Mouse (Mus musculus) kidney, adult 2 months (tissue): ENCODE results near the gene Oprm1. TPM values are rescaled to one million over a fixed set of nuclear protein-coding genes. Genes with fewer than 3 reads are reported as not detected.

Experiments used
- DNase-seq: peaks from one replicate; pipeline ENCODE4 v3.0.0; 2021
- H3K27ac ChIP-seq: fragments of 200-500 bp; 2 replicates; pipeline ENCODE4 v1.5.1; 2012; ENCODE audit warnings: low read depth, low read length, control low read depth, inconsistent platforms; ENCODE audit not compliant: insufficient read depth
- H3K27me3 ChIP-seq: fragments of 200-500 bp; replicated peaks from 2 replicates; pipeline ENCODE4 v1.6.1; 2012; ENCODE audit warnings: mild to moderate bottlenecking, moderate library complexity, low read length, inconsistent platforms; ENCODE audit not compliant: control insufficient read depth, insufficient read depth
- H3K36me3 ChIP-seq: fragments of 200-500 bp; 2 replicates; pipeline ENCODE4 v1.6.1; 2012; ENCODE audit warnings: mild to moderate bottlenecking, moderate library complexity, low read length, inconsistent platforms; ENCODE audit not compliant: control insufficient read depth, insufficient read depth
- H3K4me1 ChIP-seq: fragments of 200-500 bp; 2 replicates; pipeline ENCODE4 v1.6.1; 2011; ENCODE audit warnings: low read length; ENCODE audit not compliant: control insufficient read depth, insufficient read depth
- H3K4me3 ChIP-seq: fragments of 200-500 bp; 2 replicates; pipeline ENCODE4 v1.5.1; 2011; ENCODE audit warnings: mild to moderate bottlenecking, low read depth, low read length, control low read depth; ENCODE audit not compliant: insufficient read depth
- CTCF ChIP-seq: fragments of 200-500 bp; conservative IDR thresholded peaks from 2 replicates; pipeline ENCODE4 v1.5.1; 2011; ENCODE audit warnings: low read depth, mild to moderate bottlenecking, control low read depth, low read length, moderate library complexity, mixed read lengths; ENCODE audit not compliant: insufficient read depth, insufficient read length
- POLR2A ChIP-seq: fragments of 200-500 bp; IDR thresholded peaks from one replicate; pipeline ENCODE4 v1.6.1; 2011; ENCODE audit warnings: low read depth, low read length, control low read depth
- WGBS: fragments of 180-500 bp; shearing (Covaris S2); methylation state at CpG from one replicate; pipeline ENCODE4 v1.1.7; 2018; 5-methylcytosine and 5-hydroxymethylcytosine counted together
- polyA plus RNA-seq: library from polyadenylated mRNA; depleted of rRNA; stranded (reverse); fragments of >200 nt; gene quantifications from 2 replicates; pipeline ENCODE4 v1.2.3, GENCODE M21; 2012

Gene Oprm1
- polyA plus RNA-seq, 1 experiment = not detected

DNA sequence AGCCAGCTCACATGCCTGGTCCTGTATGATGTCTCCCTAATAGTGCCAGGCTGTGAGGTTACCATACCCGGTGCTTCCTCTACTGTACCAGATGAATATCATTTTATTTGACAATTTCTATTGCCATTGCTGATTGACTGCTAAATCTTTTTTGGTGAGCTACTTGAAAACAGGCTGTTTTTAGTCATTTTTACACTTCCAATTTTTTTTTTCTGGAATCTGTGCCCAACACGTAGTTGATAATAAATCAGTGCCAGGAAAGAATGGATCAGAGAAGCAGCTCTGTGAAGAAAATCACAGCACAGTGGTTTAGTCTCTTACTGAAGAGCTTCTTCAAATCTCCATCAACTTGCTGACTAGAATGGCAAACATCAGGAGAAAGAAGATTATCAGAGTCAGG is 168.4 kb downstream of the Oprm1 start:
- TF ChIP-seq CTCF (no peak), POLR2A (no peak)
- Histone ChIP-seq H3K27ac (no peak overlapping the region), H3K4me3 (no peak overlapping the region), H3K27me3 (no peaks in the 10 kb centered on the region), H3K36me3 (no peaks in the 10 kb centered on the region), H3K4me1 (no peaks in the 10 kb centered on the region)
- 65% methylated on average over 2 of the region's 2 CpGs for WGBS
- DNase-seq = no peak

DNA sequence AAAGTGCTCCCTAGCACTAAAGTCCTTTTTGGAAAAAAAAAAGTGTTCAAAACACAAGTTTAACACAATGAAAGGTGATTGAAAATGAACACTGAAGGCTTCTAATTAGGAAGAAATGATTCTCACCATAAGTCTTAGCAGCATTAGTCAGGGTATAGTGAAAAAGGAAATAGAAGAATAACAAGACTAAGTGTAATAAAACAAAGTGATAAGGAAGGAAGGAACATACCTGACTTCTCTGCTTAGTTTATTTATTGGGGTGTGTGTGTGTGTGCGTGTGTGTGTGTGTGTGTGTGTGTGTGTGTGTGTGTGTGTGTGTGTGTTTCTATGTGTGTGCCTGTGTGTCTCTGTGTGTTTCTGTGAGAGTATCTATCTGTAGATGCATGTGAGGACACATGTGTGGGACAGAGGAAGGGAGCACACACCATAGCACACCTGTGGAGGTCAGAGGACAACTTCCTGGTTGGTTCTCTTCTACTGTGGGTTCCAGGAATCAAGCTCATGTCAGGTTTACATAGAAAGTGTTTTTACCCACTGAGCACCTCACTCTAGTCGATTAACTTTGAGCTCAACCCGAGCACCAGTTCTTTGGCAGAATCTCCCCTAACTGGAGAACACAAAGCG is 169.4 kb downstream of the Oprm1 start:
- H3K36me3 ChIP-seq = no peaks in the 10 kb centered on the region
- TF ChIP-seq CTCF = no peak
- no peak for TF ChIP-seq POLR2A
- 81% methylated on average over 4 of the region's 4 CpGs for WGBS
- no peak overlapping the region for H3K27ac ChIP-seq
- no peaks in the 10 kb centered on the region for H3K27me3 ChIP-seq
- no peak overlapping the region for H3K4me3 ChIP-seq
- no peaks in the 10 kb centered on the region for H3K4me1 ChIP-seq
- no peak for DNase-seq

DNA sequence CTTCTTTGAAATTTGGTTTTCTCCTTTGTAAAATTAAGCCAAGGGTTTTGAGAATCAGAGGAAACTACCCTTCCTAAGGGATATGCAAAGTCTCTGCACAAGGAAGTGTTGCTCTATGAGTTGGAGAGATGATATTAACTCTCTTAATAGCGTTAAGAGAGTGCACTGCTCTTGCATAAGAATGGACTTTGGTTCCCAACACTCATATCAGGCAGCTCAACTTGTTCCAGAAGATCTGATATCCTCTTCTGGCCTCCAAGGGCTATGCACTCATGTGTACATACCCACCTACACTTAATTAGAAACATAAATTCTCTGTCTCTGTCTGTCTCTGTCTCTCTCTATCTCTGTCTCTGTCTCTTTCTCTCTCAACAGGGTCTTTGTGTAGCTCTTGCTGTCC is 170.6 kb downstream of the Oprm1 start:
- no peaks in the 10 kb centered on the region for H3K4me1 ChIP-seq
- no peak for TF ChIP-seq POLR2A
- TF ChIP-seq CTCF = no peak
- 42% methylated on average over 1 of the region's 1 CpGs for WGBS
- no peaks in the 10 kb centered on the region for H3K27me3 ChIP-seq
- no peak overlapping the region for H3K4me3 ChIP-seq
- no peak overlapping the region for H3K27ac ChIP-seq
- H3K36me3 ChIP-seq = no peaks in the 10 kb centered on the region
- DNase-seq = no peak

DNA sequence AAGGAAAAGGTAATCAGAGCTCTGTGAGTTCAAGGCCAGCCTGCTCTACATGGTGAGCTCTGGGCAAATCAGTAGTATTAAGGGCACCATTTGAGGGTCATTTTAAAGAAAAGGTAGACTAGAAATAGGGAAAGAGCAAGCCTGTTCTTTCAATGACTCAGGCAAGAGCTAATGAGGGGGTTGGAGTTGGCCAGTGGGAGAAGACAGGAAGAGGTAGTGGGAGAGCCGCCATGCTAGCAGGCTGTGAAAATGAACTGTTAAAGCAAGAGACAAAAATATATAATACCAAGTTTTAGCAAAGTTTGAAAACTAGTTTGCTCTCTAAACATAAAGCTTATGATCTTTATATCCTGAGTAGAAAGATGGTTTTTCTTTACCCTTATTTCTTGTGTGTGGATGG is 172.1 kb downstream of the Oprm1 start:
- H3K27ac ChIP-seq = no peak overlapping the region
- H3K27me3 ChIP-seq = no peaks in the 10 kb centered on the region
- no peak for TF ChIP-seq CTCF
- TF ChIP-seq POLR2A = no peak
- no peaks in the 10 kb centered on the region for H3K4me1 ChIP-seq
- H3K4me3 ChIP-seq = no peak overlapping the region
- no peak for DNase-seq
- 86% methylated on average over 1 of the region's 1 CpGs for WGBS
- no peaks in the 10 kb centered on the region for H3K36me3 ChIP-seq

DNA sequence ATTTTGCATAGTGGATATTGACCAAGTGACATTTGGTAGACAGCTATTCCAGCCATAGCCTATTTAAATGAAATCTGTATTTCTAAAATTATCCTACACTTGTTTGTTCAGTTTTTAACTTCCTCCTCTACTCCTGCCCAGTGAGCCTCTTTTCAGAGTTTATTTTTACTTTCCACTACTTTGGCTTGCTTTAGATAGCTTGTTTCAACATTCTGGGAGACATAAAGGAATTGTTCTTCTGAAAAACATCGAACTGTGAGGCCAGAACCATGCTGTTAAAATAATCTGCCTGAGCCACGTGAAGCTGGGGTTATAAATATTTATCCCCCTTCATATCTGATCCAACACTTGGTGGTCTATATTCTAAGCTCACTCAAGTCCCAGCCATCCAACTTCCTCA is 172.6 kb downstream of the Oprm1 start:
- Histone ChIP-seq H3K27me3 (no peaks in the 10 kb centered on the region), H3K4me3 (no peak overlapping the region), H3K4me1 (no peaks in the 10 kb centered on the region), H3K36me3 (no peaks in the 10 kb centered on the region), H3K27ac (no peak overlapping the region)
- TF ChIP-seq POLR2A (no peak), CTCF (no peak)
- 72% methylated on average over 2 of the region's 2 CpGs for WGBS
- DNase-seq = no peak

DNA sequence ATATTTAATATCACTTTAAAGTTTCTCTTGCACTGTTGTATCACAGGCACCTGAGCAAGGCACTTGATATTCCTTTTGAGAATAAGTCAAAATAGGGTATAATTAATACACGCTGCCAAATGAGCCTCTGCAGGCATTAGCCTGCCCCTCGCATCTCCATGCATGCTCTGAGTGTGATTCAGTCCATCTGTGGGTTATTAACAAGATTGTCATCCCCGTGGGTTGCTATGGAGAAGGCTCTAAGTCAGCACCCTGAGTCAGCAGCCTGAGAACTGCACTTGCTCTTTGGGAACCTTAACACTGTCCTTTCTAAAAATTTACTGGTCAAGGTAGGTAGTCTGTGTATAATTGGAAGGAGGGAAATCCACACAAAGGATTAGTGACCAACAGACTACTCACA is 176.5 kb downstream of the Oprm1 start:
- WGBS = 84% methylated on average over 3 of the region's 3 CpGs

DNA sequence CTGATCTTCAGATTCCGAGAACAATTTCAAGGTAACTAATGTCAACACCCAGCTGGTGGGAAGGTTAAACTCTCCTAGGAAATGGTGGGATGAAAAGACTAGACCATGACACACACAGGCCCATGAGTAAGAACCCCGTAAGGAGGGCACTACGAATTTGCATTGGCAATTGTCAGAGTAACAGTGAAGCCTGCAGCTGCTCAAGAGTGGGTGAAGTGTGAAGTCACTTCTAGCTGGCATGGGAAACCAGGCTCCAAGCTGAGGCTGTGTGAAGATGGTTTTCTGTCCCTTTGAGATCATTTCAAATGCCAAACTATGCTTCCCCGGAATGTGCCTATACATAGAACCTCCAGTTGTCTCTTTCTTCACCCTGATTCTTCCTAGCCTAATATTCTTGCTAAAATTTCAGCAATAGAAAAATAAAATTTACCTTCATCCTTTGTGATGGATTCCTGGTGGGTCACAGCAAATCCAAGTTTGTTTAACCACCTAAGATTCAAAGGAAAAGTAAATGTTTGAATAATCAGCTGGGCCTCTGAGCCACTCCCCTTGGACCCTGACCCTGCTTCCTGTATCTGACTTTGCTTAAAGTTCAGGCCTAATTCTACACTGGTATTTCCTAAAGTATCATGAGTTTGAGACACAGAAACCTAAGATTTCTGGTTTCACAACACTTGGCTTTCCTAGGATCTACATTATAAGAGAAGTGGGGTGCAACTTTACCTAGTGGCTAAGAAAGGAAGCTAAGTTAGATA is 178.5 kb downstream of the Oprm1 start:
- no peak for TF ChIP-seq POLR2A
- no peak for TF ChIP-seq CTCF
- DNase-seq = no peak
- H3K36me3 ChIP-seq = no peaks in the 10 kb centered on the region
- no peaks in the 10 kb centered on the region for H3K4me1 ChIP-seq
- WGBS = 89% methylated on average over 4 of the region's 4 CpGs
- no peak overlapping the region for H3K4me3 ChIP-seq
- H3K27ac ChIP-seq = no peak overlapping the region
- H3K27me3 ChIP-seq = no peaks in the 10 kb centered on the region

More for the DNA sequence above, 176.5 kb downstream of the Oprm1 start:
- H3K27ac ChIP-seq = no peak overlapping the region
- no peaks in the 10 kb centered on the region for H3K36me3 ChIP-seq
- DNase-seq = no peak
- no peaks in the 10 kb centered on the region for H3K4me1 ChIP-seq
- H3K27me3 ChIP-seq = no peaks in the 10 kb centered on the region
- H3K4me3 ChIP-seq = no peak overlapping the region
- TF ChIP-seq CTCF (no peak), POLR2A (no peak)
